Mouse (Mus musculus): ENCODE results near the gene Tmprss9.

DNA sequence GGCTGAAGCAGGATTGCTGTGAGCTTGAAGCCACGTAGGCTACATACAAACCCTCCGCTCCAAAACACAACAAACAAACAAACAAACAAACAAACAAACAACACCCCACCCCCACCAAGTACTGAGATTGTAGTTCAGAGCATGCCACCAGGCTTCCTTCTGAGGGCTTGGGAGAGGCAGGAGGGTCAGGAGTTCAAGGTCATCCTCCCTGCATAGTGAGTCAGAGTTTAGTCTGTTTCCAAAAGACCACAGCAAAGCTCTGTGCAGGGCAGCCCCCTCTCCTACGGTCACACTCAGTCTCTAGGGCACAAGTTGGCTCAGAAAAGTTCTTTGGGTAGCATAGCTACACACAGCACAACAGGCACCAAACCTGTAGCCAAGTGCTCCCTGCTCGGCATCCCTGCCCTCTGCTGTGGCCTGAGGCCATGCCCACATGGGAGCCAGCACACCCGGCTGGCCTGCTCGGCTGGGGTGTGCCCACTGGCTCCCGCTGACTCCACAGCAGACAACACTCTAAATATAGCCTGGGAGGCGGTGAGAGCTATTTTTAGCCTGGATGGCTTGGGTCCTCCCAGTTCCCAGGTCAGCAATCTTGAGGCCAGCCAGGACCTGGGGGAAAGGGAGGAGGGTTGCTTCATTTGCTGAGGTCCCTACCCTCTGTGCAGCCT lies 68.8 kb downstream of the Tmprss9 start:
- TF ChIP-seq POLR2A (IDR thresholded peaks at IDR 0.05; ENCODE audit: insufficient read depth, low read depth, low read length) (no peak), CTCF (IDR thresholded peaks at IDR 0.05; ENCODE audit: insufficient read depth, low read depth, low read length) (no peak)
